ENCODE assay signal across 17 mouse cellular contexts in the genomic region with DNA sequence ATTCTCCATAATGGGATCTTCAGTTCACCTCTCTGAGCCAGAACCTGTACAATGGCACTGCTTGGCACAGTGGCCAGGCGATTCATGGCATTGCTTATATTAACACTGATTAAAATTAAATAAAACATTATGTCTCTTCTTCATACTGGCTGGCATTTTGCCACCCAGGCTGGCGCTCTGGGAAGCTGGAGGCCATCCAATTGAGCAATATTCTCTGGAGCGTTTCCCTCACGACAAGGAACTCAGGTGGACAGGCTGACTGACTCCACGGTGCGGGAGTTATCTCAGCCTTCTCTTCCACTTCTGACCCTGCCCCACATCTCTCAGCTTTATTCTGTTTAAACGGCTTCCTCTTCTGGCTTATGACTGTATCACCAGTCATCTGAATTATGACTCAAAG. TPM values are rescaled to one million over a fixed set of nuclear protein-coding genes. Genes with fewer than 3 reads are reported as not detected.
A peak's percentile ranks its signal among the peaks of the same experiment; 100 is the strongest.
DNase-seq lines count a peak whose midpoint lies in the region; ATAC-seq and TF ChIP-seq lines count a peak whose summit lies in the region.
"Had no signal": no experiment of that assay in that cellular context is flagged by ENCODE, and none has a peak within 500 bp of the region (broad histone marks: within the 10 kb centered on the region; RNA-seq: fewer than 3 reads in every experiment).

No protein-coding gene starts in this region.

- CTCF ChIA-PET in Patski (lab: Charles Lee) = interaction anchor here (0.8 kb wide), 1 partner anchor 9 kb away, joined by 3 read pairs; no protein-coding TSS in a partner anchor

- TF ChIP-seq CTCF in Patski (IDR thresholded peaks at IDR 0.05) = no peak

- ATAC-seq in Patski = peak; percentile 37
- ATAC-seq: forebrain, embryonic 16.5 days had no signal

- in situ Hi-C loops in Patski (cut with MboI; ENCODE audit: low pct_unique_long_range_greater_than_20kb) = no loop called here

- DNase-seq in layer of hippocampus, adult 11-12 months (ENCODE audit: low spot score) = peak; percentile 45
- no peak for DNase-seq in layer of hippocampus, postnatal 14 days (ENCODE audit: low spot score in 2 of 2)
- peak; percentile 49 for DNase-seq in Muller cell, postnatal 12 days (ENCODE audit: inconsistent ontology term)
- DNase-seq in Patski (ENCODE audit: low read depth, low spot score) = no peak
- DNase-seq in cerebellum, adult 8-10 months = peak; percentile 75
- no peak for DNase-seq in gastrocnemius, adult 8-10 months (ENCODE audit: low spot score in 2 of 2)
- no peak for DNase-seq in c-Kit-positive CD71-positive TER-119-positive erythroid progenitor cells, embryonic 14.5 days (ENCODE audit: low spot score)
- DNase-seq: embryo, embryonic 11 days; gastrocnemius, postnatal 14 days; kidney, adult 11 months; lung, embryonic 14.5 days; thymus, postnatal 14 days had no signal

- H3K27me3 ChIP-seq in Patski = no peaks in the 10 kb centered on the region
- H3K27me3 ChIP-seq: hindbrain, embryonic 12.5 days; limb, embryonic 15.5 days had no signal

- POLR2A ChIA-PET in Patski (lab: Charles Lee) = no interaction called here

RNA-seq across cellular contexts. Expression of a gene that starts 33.3 kb away (rescaled TPM):
- 10 to 100 TPM; 92.7 to 98.3 TPM for total RNA-seq in layer of hippocampus, postnatal 14 days (2021)
- 19.0 TPM for polyA plus RNA-seq in Patski (2021)
- under 1 TPM; 0.46 to 0.74 (median 0.59) TPM for total RNA-seq in gastrocnemius, adult 8-10 months (2022)
- total RNA-seq: CH12.LX had no signal
- polyA plus RNA-seq: myocyte had no signal

Comparison
In these comparisons a context has a peak if more than half of its experiments do, and no peak if none do; other contexts are left out.
1. DNase-seq: peak in layer of hippocampus, adult 11-12 months (single experiment), Muller cell, postnatal 12 days (single experiment) and cerebellum, adult 8-10 months (single experiment); none in layer of hippocampus, postnatal 14 days (0 of 2), Patski (single experiment), gastrocnemius, adult 8-10 months (0 of 2) and c-Kit-positive CD71-positive TER-119-positive erythroid progenitor cells, embryonic 14.5 days (single experiment).
2. RNA of a gene that starts 33.3 kb away (total RNA-seq): 92.7 to 98.3 TPM in layer of hippocampus, postnatal 14 days; 0.46 to 0.74 TPM in gastrocnemius, adult 8-10 months; every median in the first group is over 10 times any median in the second.